Mouse (Mus musculus): Measurements from ENCODE around the gene Rpain. TPM values are rescaled to one million over a fixed set of nuclear protein-coding genes. Genes with fewer than 3 reads are reported as not detected.

The Rpain gene
- polyA plus RNA-seq, 1 experiment from 2014 or later = 68.3 TPM

GRCm38 (mm10) chr11:70970560-70971540 lies 837 bp downstream of the Rpain start:
- Histone ChIP-seq H3K4me3 (replicated peaks) (peak overlapping the region; percentile 69), H3K4me1 (peaks cover 13% of the 10 kb centered on the region), H3K27ac (peak overlapping the region; percentile 91), H3K9me3 (replicated peaks) (no peaks in the 10 kb centered on the region), H3K36me3 (peaks cover 47% of the 10 kb centered on the region), H3K4me2 (peak overlapping the region; percentile 79), H3K9ac (peak overlapping the region; percentile 61), H3K27me3 (no peaks in the 10 kb centered on the region)
- peak; percentile 34 for ATAC-seq (replicated peaks; ENCODE audit: low FRiP score)
- WGBS = 17% methylated on average over 24 of the region's 24 CpGs

GRCm38 (mm10) chr11:70972586-70972985 lies 2.6 kb downstream of the Rpain start:
- no peak overlapping the region for H3K9ac ChIP-seq
- peaks cover 56% of the 10 kb centered on the region for H3K36me3 ChIP-seq
- H3K4me3 ChIP-seq (replicated peaks) = no peak overlapping the region
- no peak for ATAC-seq (replicated peaks; ENCODE audit: low FRiP score)
- H3K4me1 ChIP-seq = peaks cover 13% of the 10 kb centered on the region
- H3K27me3 ChIP-seq = no peaks in the 10 kb centered on the region
- no peak overlapping the region for H3K4me2 ChIP-seq
- H3K27ac ChIP-seq = no peak overlapping the region
- WGBS = 60% methylated on average over 1 of the region's 1 CpGs
- H3K9me3 ChIP-seq (replicated peaks) = no peaks in the 10 kb centered on the region

- peaks cover 70% of the 10 kb centered on the region for H3K36me3 ChIP-seq
- H3K9me3 ChIP-seq (replicated peaks) = no peaks in the 10 kb centered on the region
- H3K27me3 ChIP-seq = no peaks in the 10 kb centered on the region
- no peak overlapping the region for H3K9ac ChIP-seq
- no peak overlapping the region for H3K27ac ChIP-seq
- H3K4me3 ChIP-seq (replicated peaks) = no peak overlapping the region
- no peak overlapping the region for H3K4me2 ChIP-seq
- 73% methylated on average over 4 of the region's 4 CpGs for WGBS
- 0 out of 2 replicates have a peak, but pooled peaks cover 5% of the 10 kb centered on the region for H3K4me1 ChIP-seq
- ATAC-seq (replicated peaks; ENCODE audit: low FRiP score) = no peak
Observed at GRCm38 (mm10) chr11:70973947-70974346, 3.9 kb downstream of the Rpain start.

DNA sequence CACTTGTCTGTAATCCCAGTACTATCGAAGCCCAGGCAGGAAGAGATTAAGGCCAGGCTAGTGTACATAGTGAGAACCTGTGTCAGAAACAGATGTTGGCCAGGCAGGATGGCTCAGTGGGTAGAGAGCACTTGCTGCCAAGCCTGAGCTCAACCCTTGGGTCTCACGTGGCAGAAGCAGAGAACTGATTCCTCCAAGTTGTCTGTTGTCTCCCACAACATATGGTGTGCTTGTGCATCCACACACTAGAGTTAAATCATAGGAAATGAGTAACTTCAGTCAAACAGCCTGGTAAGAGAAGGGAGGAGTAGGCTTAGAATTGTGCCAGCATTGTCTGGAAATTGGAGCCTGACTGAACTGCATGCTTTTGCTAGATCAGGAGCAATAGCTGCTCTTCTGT lies 5.2 kb downstream of the Rpain start:
- 74% methylated on average over 2 of the region's 2 CpGs for WGBS
- 0 out of 2 replicates have a peak, but pooled peaks cover 5% of the 10 kb centered on the region for H3K4me1 ChIP-seq
- no peak overlapping the region for H3K4me2 ChIP-seq
- no peaks in the 10 kb centered on the region for H3K9me3 ChIP-seq (replicated peaks)
- H3K27me3 ChIP-seq = no peaks in the 10 kb centered on the region
- no peak overlapping the region for H3K9ac ChIP-seq
- no peak overlapping the region for H3K27ac ChIP-seq
- ATAC-seq (replicated peaks; ENCODE audit: low FRiP score) = no peak
- no peak overlapping the region for H3K4me3 ChIP-seq (replicated peaks)
- H3K36me3 ChIP-seq = peaks cover 82% of the 10 kb centered on the region

GRCm38 (mm10) chr11:70977293-70977692 lies 7.3 kb downstream of the Rpain start:
- no peak for ATAC-seq (replicated peaks; ENCODE audit: low FRiP score)
- Histone ChIP-seq H3K9me3 (replicated peaks) (no peaks in the 10 kb centered on the region), H3K4me3 (replicated peaks) (no peak overlapping the region), H3K36me3 (peaks cover 86% of the 10 kb centered on the region), H3K27me3 (no peaks in the 10 kb centered on the region), H3K27ac (no peak overlapping the region), H3K4me1 (peaks cover 15% of the 10 kb centered on the region), H3K9ac (no peak overlapping the region), H3K4me2 (no peak overlapping the region)
- WGBS = 92% methylated on average over 6 of the region's 6 CpGs

DNA sequence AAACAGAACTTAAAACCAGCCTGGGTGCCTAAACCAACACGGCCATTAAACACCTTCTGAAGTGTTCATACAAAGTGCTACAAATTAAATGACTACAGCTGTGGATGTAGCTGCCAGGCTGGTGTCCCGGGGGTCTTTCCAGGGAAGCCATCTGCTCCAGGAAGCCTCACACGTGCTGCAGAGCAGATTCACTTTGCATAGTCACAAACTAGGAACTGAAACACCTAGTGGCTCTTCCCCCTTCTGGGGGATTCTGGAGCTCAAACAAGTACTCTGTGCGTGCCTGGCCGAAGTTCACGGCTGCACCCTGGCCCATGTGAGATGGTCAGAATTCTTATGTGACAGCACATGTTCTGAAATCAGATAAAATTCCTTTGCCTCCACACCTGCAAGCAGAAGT lies 10.2 kb downstream of the Rpain start:
- 86% methylated on average over 6 of the region's 6 CpGs for WGBS
- no peak overlapping the region for H3K4me3 ChIP-seq (replicated peaks)
- no peak overlapping the region for H3K4me2 ChIP-seq
- H3K27ac ChIP-seq = no peak overlapping the region
- no peak for ATAC-seq (replicated peaks; ENCODE audit: low FRiP score)
- H3K4me1 ChIP-seq = peaks cover 15% of the 10 kb centered on the region
- H3K27me3 ChIP-seq = no peaks in the 10 kb centered on the region
- H3K36me3 ChIP-seq = peaks cover 70% of the 10 kb centered on the region
- no peaks in the 10 kb centered on the region for H3K9me3 ChIP-seq (replicated peaks)
- H3K9ac ChIP-seq = 0 out of 2 replicates have a peak overlapping the region, but pooled peaks have one; percentile 10

- Histone ChIP-seq H3K9me3 (replicated peaks) (no peaks in the 10 kb centered on the region), H3K27me3 (no peaks in the 10 kb centered on the region), H3K27ac (no peak overlapping the region), H3K9ac (0 out of 2 replicates have a peak overlapping the region, but pooled peaks have one; percentile 10), H3K36me3 (peaks cover 73% of the 10 kb centered on the region), H3K4me3 (replicated peaks) (no peak overlapping the region), H3K4me2 (peak overlapping the region; percentile 78), H3K4me1 (peaks cover 15% of the 10 kb centered on the region)
- no peak for ATAC-seq (replicated peaks; ENCODE audit: low FRiP score)
- 96% methylated on average over 14 of the region's 14 CpGs for WGBS
Observed at GRCm38 (mm10) chr11:70980751-70981510, 10.9 kb downstream of the Rpain start.

DNA sequence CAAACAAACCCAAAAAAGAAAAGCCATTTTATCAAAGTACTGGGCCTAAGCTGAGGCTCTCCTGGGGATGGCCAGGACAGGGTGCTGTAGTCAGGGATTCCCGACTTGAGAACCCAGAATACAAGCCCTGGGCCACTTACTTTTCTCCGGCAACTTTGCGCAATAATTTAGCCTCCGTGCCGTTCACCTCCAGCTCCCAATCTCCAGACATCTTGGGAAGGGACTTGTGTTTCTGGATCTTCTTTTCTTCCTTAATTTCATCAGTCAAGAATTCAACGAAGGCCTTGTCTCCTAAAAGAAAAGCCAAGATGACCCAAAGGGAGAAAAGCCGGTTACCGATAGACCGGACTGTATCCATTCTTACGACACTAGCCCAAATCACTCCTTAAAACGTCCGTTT lies 12.0 kb downstream of the Rpain start:
- Histone ChIP-seq H3K27me3 (no peaks in the 10 kb centered on the region), H3K27ac (no peak overlapping the region), H3K4me1 (peaks cover 15% of the 10 kb centered on the region), H3K4me3 (replicated peaks) (peak overlapping the region; percentile 100), H3K36me3 (peaks cover 73% of the 10 kb centered on the region), H3K9ac (peak overlapping the region; percentile 97), H3K9me3 (replicated peaks) (no peaks in the 10 kb centered on the region), H3K4me2 (peak overlapping the region; percentile 78)
- WGBS = 7% methylated on average over 12 of the region's 12 CpGs
- ATAC-seq (replicated peaks; ENCODE audit: low FRiP score) = no peak

- peak within 1 kb of the TSS; percentile 97 for H3K9ac ChIP-seq
- ATAC-seq (replicated peaks; ENCODE audit: low FRiP score) = peak; percentile 95
- H3K9me3 ChIP-seq (replicated peaks) = no peaks in the 10 kb centered on the region
- H3K4me1 ChIP-seq = peaks cover 15% of the 10 kb centered on the region
- H3K4me3 ChIP-seq (replicated peaks) = peak within 1 kb of the TSS; percentile 100
- peak within 1 kb of the TSS; percentile 82 for H3K27ac ChIP-seq
- WGBS = under 1% methylated on average over 61 of the region's 64 CpGs
- no peaks in the 10 kb centered on the region for H3K27me3 ChIP-seq
- H3K4me2 ChIP-seq = peak within 1 kb of the TSS; percentile 78
- H3K36me3 ChIP-seq = peaks cover 73% of the 10 kb centered on the region
Observed at GRCm38 (mm10) chr11:70982557-70983228, 12.7 kb downstream of the Rpain start, which contains the start of gene C1qbp. Gene C1qbp (minus strand): TSS chr11:70983026.

GRCm38 (mm10) chr11:71001167-71001566 lies 31.2 kb downstream of the Rpain start:
- Histone ChIP-seq H3K4me1 (peaks cover 16% of the 10 kb centered on the region), H3K9me3 (replicated peaks) (no peaks in the 10 kb centered on the region), H3K9ac (no peak overlapping the region), H3K4me2 (no peak overlapping the region), H3K4me3 (replicated peaks) (no peak overlapping the region), H3K36me3 (peaks cover 52% of the 10 kb centered on the region), H3K27ac (no peak overlapping the region), H3K27me3 (no peaks in the 10 kb centered on the region)
- WGBS = 85% methylated on average over 4 of the region's 4 CpGs
- ATAC-seq (replicated peaks; ENCODE audit: low FRiP score) = no peak

DNA sequence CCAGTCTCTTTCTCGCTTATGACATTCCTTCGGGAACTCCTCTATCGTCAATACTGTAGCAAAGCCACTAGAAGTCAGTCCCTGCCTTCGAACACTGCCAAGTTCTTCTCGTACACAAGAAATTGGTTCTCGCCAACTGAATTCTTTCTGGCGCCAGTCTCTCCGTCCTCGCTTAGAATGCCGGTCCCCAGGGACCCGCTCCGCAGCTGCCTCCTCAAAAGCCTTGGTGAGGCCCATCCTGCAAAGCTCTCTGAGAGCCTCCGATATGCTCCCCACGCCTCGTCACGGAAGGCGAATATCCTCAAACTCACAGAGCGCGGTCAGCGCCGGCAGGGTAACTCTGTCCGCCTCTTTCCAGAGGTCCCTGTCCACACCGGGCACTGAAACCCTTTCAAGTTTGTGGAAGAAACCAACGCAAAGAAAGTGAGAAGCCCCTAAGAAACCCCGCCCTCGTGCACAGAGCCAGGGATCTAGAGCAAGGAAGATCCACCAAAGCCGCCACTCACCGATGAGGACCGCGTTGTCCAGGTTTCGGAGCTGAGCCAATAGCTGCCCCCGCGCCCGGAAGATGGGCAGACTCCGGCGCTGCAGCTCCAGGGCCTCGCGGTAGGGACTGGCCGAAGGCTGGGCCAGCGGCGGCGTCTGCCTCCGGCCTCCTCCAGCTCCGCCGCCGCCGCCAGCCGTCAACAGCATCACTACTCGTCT lies 33.8 kb downstream of the Rpain start:
- no peaks in the 10 kb centered on the region for H3K27me3 ChIP-seq
- no peaks in the 10 kb centered on the region for H3K9me3 ChIP-seq (replicated peaks)
- H3K4me1 ChIP-seq = peaks cover 16% of the 10 kb centered on the region
- ATAC-seq (replicated peaks; ENCODE audit: low FRiP score) = peak; percentile 90
- peak overlapping the region; percentile 78 for H3K4me2 ChIP-seq
- H3K36me3 ChIP-seq = peaks cover 43% of the 10 kb centered on the region
- peak overlapping the region; percentile 90 for H3K4me3 ChIP-seq (replicated peaks)
- peak overlapping the region; percentile 87 for H3K27ac ChIP-seq
- H3K9ac ChIP-seq = peak overlapping the region; percentile 76
- whole genome bisulfite sequencing = under 1% methylated on average over 49 of the region's 49 CpGs
